Mouse (Mus musculus): ENCODE results near the gene Sohlh1.
"Not testable (repeated sequence)": the region's sequence is repeated elsewhere in the genome, so short reads cannot be mapped to it uniquely, and the experiment has no call there.

The Sohlh1 gene

DNA sequence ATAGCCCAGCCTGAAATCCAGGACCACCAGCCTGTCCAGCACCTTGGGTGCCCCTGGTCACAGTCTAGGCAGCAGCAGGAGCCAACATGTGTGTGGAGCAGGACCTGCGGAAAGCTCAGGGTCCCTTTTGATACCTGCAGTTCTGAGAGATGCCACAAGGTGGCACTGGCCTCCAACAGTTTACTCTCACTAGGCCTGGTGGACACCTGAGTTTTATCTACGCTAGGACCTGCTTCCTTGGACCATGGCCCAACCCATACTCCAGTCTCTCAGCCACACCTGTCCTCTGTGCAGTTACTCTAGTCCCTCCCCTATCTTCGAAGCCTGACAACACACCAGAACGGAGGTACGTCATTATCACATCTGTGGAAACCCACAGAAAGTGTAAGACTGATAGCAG is 10.8 kb downstream of the Sohlh1 start:
- DNase-seq, result peak; percentile 53

DNA sequence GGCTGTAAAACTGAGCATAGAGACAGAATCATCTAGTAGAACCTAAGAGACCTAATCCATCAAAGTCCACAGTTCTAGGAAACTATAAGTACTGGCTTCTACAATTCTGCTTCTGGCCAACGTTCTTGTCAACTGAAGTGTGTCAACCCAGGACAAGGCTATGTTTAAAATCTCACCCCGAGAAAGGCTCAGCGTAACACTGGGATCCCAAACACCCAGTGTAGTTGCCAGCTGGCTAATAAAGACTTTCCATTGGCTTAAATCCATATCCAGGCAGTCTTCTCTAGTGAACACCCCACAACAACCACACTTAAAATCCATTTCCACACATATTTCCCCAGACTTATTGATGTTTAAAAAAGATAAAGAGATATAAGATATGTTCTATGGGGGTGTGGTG is 16.3 kb downstream of the Sohlh1 start:
- DNase-seq, result no peak

DNA sequence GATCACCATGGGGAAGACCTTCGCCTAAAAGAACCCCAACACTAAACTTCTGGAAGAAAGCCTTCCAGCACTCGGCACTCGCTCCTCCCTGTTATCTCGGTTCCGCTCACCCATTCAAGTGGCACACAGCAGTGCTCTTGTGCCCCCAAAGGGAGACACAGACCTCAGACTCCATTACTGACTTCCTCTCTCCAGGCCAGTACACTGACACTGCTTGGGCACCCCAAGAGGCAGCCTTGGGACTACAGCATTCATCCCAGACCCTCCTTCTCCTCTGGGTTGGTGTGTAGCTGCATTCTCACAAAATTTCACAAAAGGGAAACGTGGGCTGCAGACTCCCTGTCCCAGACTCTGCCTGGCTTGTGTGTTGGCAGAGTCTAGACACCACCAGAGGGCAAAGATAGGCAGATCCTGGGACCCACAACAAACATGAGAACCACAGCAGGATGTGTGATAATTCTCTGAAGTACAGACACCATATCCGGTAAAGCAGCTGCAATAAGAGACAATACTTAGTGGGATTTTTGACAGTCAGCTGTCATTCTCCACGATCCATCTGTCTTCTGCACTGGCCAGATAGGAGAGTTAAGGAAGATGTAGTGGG is 18.6 kb downstream of the Sohlh1 start:
- DNase-seq, result no peak

DNA sequence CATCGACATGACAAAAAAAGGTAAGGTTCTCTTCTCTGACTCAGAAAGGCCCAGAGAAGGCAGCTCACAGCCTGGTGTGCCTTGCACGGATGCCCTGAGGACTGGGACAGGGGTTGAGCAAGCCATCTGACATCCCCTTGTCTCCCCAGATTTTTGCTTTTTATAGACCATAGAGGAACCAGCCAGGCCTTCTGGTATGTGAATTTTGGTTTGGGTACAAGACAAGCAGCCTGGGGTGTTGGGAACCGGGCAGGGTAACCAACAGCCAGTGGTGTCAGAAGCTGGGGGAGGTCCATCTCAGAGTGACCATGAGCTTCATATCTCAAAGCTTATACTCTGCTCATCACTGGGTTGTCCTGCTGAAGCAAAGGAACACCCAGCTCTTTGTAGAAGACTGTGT is 22.3 kb downstream of the Sohlh1 start:
- no peak for DNase-seq

DNA sequence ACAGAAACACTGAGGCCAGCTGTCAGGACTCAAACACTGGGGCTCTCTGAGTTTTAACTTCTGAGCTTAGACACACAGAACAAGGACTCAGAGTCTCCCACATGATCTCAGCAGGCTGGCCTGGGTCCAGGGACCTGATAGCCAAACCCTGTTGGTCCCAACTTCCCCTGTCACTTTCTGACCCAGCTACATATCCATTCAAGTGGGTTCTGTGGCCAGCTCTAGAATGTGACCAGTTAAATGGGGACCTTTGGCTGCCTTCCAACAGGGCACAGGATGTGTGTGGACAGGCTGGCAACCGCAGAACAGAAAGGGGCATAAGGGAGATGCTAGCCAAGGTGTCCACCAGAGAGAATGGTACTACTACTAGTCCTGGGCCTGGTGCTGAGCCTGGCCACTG is 24.2 kb downstream of the Sohlh1 start, which contains the start of gene Lcn9:
Gene Lcn9, plus strand, starts transcription at position 348 of the 400 bp plus-strand sequence.
- no peak for DNase-seq

DNA sequence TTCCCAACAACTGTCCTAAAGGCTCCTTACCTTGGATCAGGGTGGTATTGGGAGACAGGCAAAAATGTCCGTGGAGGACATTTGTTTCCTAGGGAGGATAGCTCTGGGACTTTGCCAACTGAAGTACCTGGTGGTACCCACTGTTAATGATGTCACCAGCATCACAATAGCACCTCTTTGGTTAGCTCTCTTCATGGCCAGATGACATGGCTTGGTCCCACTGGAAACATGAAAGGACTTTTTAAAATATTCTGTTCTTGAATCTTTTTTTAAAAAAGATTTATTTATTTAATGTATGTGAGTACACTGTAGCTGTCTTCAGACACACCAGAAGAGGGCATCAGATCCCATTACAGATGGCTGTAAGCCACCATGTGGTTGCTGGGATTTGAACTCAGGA is 31.3 kb downstream of the Sohlh1 start, which contains the start of gene Glt6d1:
Gene Glt6d1, minus strand, starts transcription at position 101 of the 400 bp plus-strand sequence.
- not testable (repeated sequence) for DNase-seq

DNA sequence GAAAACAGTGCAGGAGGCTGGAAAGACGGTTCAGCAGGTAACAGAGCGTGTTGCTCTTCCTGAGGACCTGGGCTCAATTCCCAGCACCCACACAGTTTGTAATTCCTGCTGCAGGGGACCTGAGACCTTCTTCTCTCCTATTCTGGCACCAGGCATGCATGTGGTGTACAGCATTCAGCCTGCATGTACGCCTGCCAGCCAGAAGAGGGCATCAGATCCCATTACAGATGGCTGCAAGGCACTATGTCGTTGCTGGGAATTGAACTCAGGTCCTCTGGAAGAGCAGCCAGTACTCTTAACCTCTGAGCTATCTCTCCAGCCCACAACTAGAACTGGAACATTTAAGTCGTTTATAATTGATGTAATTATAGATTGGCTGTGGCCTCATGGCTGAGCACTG is 33.7 kb downstream of the Sohlh1 start:
- DNase-seq, result no peak

DNA sequence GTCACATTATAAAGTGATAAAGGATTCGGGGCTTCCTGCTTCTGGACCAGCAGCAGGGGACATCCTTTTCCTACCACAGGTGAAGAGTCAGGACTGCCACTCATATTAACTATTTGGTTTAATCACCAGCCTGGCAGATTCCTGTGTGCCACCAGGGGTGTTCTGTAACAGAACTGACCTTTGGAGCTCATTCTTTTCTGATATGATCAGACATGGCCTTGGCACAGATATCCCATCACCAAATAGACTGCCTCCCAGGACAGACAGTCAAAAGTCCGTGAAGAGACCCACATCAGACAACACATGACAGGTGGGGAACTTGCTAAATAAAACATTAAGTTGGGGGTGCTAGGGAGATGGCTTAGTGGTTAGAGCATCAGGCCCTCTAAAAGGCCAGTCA is 35.3 kb downstream of the Sohlh1 start:
- no peak for DNase-seq

DNA sequence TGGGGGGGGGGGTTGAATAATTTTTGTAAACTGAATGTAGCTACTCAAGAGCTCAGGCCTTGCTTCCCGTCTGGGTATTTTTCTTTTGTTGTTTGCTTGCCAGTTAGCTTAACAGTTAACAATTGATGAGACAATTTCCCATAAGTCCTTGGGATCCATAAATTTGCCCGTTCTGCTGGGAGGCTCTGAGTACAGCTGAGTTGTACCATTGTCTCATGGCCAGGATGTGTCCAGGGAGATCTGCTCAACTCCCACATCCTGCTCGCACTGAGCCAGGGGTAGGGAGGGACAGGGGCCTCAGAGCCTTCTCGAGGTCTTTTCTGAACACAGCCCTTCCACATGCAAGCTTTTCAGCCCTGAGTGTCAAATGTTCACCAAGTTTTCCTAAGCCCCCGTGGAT is 49.0 kb downstream of the Sohlh1 start:
- DNase-seq, result no peak

DNA sequence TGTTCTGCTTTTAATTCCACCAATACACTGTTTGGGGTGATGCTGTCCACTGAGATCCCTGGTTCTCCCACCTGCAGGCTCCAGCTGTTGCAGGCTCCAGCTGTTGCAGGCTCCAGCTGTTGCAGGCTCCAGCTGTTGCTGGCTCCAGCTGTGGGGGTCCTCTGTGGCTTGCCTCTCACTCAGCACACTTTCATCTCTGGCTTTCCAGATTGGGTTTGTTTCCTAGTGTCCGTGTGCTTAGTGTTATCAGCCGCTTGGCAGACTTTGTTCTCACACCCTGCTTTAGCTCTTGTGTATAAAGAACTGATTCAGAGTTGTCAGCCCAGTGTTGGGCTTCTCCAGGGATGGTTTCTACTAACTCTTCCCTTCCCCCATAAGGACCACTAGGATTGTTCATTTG is 49.4 kb downstream of the Sohlh1 start:
- DNase-seq, result no peak
